Mouse (Mus musculus): ENCODE results near the gene Dcakd. TPM values are rescaled to one million over a fixed set of nuclear protein-coding genes. Genes with fewer than 3 reads are reported as not detected.

The Dcakd gene
- total RNA-seq, 4 experiments from 2014 or later = 54.2 to 95.5 (median 77.9) TPM

GRCm38 (mm10) chr11:103006286-103007000 lies 21.7 kb downstream of the Dcakd start:
- no peak for DNase-seq (ENCODE audit: low spot score)

GRCm38 (mm10) chr11:103005254-103005981 lies 22.7 kb downstream of the Dcakd start:
- no peak for DNase-seq (ENCODE audit: low spot score)

- DNase-seq (ENCODE audit: low spot score) = no peak
These were observed 23.3 kb downstream of the Dcakd start for GRCm38 (mm10) chr11:103004852-103005251.

- peak; percentile 86 for DNase-seq (ENCODE audit: low spot score)
These were observed 24.9 kb downstream of the Dcakd start for GRCm38 (mm10) chr11:103003210-103003609.

GRCm38 (mm10) chr11:103001063-103001462 lies 27.1 kb downstream of the Dcakd start:
- DNase-seq (ENCODE audit: low spot score) = no peak

- DNase-seq (ENCODE audit: low spot score) = no peak
These were observed 28.0 kb downstream of the Dcakd start for GRCm38 (mm10) chr11:103000111-103000510.

- no peak for DNase-seq (ENCODE audit: low spot score)
These were observed 28.7 kb downstream of the Dcakd start for GRCm38 (mm10) chr11:102999317-102999970.

- DNase-seq (ENCODE audit: low spot score) = no peak
These were observed 29.4 kb downstream of the Dcakd start for GRCm38 (mm10) chr11:102998577-102999316.

GRCm38 (mm10) chr11:102998254-102998576 lies 29.9 kb downstream of the Dcakd start:
- DNase-seq (ENCODE audit: low spot score) = no peak

GRCm38 (mm10) chr11:102996991-102997770 lies 31.0 kb downstream of the Dcakd start:
- DNase-seq (ENCODE audit: low spot score) = no peak

GRCm38 (mm10) chr11:102996385-102996784 lies 31.7 kb downstream of the Dcakd start:
- DNase-seq (ENCODE audit: low spot score) = no peak

GRCm38 (mm10) chr11:102994952-102995351 lies 33.2 kb downstream of the Dcakd start:
- no peak for DNase-seq (ENCODE audit: low spot score)

GRCm38 (mm10) chr11:102993420-102994029 lies 34.6 kb downstream of the Dcakd start:
- no peak for DNase-seq (ENCODE audit: low spot score)

GRCm38 (mm10) chr11:102992940-102993339 lies 35.2 kb downstream of the Dcakd start:
- peak; percentile 60 for DNase-seq (ENCODE audit: low spot score)

GRCm38 (mm10) chr11:102991681-102992080 lies 36.5 kb downstream of the Dcakd start:
- no peak for DNase-seq (ENCODE audit: low spot score)

GRCm38 (mm10) chr11:102990152-102990663 lies 37.9 kb downstream of the Dcakd start:
- DNase-seq (ENCODE audit: low spot score) = no peak

- DNase-seq (ENCODE audit: low spot score) = no peak
These were observed 38.4 kb downstream of the Dcakd start for GRCm38 (mm10) chr11:102989641-102990151.

GRCm38 (mm10) chr11:102985160-102985559 lies 43.0 kb downstream of the Dcakd start:
- no peak for DNase-seq (ENCODE audit: low spot score)

GRCm38 (mm10) chr11:102984615-102985014 lies 43.5 kb downstream of the Dcakd start:
- DNase-seq (ENCODE audit: low spot score) = no peak

- no peak for DNase-seq (ENCODE audit: low spot score)
These were observed 44.0 kb downstream of the Dcakd start for GRCm38 (mm10) chr11:102984086-102984485.
